Mouse (Mus musculus) thymus, postnatal 25 days (tissue): ENCODE measurements around the gene Llgl2.
A peak's percentile ranks its signal among the peaks of the same experiment; 100 is the strongest.
"Not testable (repeated sequence)": the region's sequence is repeated elsewhere in the genome, so short reads cannot be mapped to it uniquely, and the experiment has no call there.

Experiments
- DNase-seq: peaks from one replicate; pipeline ENCODE4 v3.0.0; 2022

Gene Llgl2

GRCm38 (mm10) chr11:115836656-115837395 lies 13.0 kb downstream of the Llgl2 start:
- DNase-seq, result no peak

GRCm38 (mm10) chr11:115837606-115838345 lies 13.9 kb downstream of the Llgl2 start:
- no peak for DNase-seq

GRCm38 (mm10) chr11:115838895-115839311 lies 15.1 kb downstream of the Llgl2 start:
- no peak for DNase-seq

GRCm38 (mm10) chr11:115839732-115840131 lies 15.9 kb downstream of the Llgl2 start:
- DNase-seq, result no peak

GRCm38 (mm10) chr11:115841044-115841443 lies 17.2 kb downstream of the Llgl2 start:
- no peak for DNase-seq

DNA sequence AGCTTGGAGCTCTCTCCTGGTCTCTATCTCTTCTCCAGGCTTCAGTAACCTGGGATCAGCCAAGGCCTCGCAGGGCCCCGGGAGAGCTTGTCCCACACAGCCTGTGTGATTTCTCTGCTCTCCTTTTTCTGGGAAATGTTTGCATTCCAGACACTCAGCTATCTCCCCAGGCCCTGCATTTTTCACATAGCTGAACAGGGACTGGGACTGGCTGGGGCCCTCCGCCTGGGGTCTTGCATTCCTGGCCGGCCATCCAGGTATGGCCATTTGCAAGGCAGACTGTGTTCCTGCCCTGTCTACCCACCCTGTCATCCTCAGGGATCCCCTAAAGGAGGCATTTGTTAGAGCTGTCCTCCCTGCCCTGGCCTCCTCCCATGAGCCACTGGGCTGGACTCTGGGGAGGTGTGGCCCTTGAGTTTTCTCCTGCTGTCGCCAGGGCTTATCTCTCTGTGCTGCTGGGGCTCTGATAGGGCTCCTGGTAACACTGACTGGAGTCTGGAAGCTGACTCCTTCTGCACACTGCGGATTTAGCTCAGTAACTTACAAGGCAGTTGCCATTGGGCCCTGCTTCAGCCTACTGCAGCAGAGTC lies 18.2 kb downstream of the Llgl2 start:
- no peak for DNase-seq

DNA sequence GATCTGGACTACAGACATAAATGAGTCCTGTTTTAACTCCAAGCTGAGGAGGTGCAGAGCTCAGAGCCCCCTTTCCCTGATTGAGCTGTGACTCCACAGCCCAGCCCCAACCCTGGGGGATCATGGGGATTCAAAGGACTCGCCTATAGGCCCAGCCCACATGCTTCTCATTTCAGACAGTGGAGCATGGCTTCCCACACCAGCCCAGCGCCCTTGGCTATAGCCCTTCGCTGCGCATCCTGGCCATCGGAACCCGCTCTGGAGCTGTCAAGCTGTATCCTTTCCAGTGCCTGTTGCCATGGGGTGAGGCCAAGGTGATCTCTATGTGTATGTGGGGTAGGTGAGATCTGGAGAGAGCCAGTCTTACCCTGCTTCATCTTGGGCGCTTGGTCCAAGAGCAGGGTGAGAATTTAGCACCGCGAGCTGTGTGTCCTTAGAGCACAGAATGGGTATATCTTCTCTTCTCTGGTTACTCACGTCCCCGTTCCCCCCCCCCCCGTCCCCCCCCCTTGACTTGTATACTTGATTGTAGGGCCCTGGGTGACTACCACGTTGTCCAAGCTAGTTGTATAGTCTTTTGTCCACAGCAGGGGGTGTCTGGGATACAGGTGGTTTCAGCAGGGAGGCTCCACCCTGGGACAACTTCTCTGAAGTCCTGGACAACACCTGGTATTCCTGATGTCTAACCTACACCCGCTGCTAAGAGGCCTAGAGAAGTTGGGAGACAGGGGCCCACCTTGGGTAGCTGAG lies 19.5 kb downstream of the Llgl2 start:
- DNase-seq, result no peak

- DNase-seq, result no peak
Observed at GRCm38 (mm10) chr11:115843891-115844239, 20.0 kb downstream of the Llgl2 start.

DNA sequence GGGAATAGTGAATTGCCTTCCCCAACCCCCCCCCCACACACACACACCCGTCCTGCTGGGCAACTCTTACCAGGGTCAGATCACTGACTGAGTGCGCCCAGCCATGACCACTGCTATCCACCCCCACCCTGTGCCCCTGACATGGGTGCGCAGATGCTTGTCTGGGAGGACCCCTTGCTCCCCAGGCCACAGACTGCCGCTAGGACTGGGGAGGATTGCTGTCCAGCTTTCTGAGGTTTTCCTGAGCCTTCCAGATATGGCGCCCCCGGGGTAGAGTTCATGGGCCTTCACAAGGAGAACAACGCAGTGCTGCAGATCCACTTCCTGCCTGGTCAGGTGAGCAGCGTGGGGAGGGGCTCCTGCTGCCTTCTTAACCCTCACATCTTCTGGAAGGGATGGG lies 20.4 kb downstream of the Llgl2 start:
- no peak for DNase-seq

DNA sequence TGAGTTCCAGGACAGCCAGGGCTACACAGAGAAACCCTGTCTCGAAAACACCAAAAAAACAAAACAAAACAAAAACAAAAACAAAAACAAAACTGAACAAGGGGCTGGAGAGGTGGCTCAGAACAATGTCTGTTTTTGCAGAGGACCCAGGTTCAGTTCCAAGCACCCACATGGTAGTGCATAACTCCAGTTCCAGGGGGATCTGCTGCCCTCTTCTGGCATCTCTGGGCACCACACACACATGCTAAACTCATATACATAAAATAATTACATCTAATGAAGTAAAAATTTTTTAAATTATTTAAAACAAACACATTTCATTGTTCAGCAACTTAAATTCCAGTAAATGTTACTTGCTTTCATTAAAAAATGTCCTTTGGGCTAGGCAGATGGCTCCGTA lies 22.0 kb downstream of the Llgl2 start:
- no peak for DNase-seq

DNA sequence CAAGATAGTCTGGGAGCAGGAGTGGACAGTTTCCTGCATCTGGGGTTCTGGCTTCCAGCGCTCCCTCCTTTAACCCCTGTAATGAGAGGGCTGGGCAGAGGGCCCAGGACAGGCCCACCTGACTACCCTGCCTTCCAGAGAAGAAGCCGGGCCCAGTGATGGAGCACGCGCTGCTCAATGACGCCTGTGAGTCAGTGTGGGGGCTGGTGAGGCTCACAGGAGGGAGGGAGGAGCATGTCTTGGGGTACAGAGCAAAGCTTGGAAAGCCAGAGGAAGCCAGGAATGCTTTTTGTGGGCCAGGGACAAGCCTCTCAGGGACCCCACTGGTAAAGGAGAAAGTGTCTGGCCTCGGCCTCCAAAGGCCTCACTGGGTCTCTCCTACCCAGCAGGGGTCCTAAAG lies 30.8 kb downstream of the Llgl2 start:
- DNase-seq, result no peak

- DNase-seq, result not testable (repeated sequence)
Observed at GRCm38 (mm10) chr11:115857146-115857545, 33.3 kb downstream of the Llgl2 start.

DNA sequence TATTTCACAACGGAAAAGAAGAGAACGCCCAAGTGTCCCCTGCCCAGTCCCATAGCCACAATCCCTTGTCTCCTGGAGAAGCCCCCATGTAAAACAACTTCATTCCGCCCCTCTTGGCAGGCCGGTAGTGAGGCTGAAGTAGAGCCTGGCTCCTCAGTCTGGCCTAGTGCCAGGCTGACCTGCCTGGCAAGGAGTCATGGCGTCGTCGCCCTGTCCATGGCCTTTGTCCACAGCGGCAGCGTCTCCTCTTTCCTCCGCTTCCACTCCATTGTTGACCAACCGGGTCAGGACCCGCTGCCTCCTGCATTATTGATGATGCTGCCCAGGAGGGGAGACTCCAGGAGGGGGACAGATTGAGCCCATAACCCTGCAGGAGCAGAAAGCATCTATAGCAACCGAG lies 34.1 kb downstream of the Llgl2 start:
- no peak for DNase-seq

DNA sequence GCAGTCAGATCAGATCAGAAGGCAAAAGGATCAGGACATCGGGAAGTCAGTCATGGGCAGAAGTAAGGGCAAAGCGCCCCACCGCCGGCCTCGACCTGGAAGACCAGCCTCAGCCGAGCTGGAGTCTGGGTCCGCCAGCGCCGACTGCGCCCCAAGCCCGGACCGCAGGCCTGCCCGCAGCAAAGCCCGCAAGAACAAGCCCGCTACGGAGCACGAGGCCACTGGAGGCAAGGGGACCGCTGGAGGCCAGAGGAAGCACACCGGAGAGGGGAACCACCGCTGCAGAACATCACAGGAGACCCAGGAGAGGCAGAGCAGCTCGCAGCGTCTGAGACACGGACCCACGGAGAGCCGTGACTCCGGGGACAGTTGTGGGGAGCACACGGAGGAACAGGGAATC lies 34.5 kb downstream of the Llgl2 start, which contains the start of gene Myo15b:
TSS of gene Myo15b (plus strand) at position 53 of the 400 bp plus-strand sequence.
- no peak for DNase-seq

DNA sequence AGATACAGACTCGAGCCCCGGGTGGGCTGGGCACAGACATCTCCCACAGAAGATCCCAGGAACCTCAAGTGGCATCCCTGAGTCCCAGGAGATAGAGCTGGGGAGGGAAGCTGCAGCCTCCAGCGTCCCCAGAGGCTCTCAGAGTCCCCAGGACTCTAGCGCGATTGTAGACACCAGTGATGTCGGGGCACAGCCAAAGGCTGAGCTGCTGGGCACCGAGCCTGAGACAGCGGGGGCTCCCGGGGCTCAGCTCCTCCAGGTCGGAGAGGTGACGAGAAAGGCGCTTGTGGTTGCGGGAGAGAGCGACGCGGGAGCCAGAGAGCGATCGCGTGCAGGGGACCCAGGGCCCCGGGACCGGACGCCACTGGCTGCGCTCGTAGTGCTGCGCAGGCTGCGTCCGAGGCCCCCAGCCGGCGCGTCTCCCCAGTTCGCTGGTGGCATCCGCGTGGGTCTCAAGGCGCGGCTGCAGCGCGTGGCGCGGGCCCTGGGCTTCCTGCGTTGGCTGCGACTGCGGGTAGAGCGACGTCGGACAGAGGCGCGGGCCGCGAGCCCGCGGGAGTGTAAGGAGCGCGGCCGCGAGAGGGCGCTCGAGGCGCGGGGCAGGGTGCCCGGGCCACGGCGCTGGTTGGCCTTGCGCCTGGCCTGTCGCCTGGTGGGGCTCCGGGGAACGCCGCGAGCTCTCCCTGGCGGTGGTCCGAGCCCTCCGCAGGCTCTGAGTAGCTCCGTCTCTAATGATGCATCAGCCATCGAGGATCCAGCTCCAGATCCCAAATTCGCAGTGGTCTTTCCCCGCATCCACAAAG lies 35.5 kb downstream of the Llgl2 start:
- peak; percentile 86 for DNase-seq

DNA sequence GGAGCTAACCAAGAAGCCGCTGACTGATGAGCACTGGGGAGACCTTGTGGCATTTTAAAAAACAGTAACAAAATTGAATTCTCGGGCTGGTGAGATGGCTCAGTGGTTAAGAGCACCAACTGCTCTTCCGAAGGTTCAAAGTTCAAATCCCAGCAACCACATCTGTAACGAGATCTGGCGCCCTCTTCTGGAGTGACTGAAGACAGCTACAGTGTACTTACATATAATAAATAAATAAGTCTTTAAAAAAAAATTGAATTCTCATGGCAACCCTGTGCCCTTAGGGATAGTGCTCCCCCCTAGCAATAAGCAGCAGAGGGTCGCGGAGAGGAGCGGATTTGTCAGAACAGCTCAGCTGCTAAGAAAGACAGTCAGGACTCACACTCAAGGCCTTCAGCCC lies 40.0 kb downstream of the Llgl2 start:
- DNase-seq, result no peak

DNA sequence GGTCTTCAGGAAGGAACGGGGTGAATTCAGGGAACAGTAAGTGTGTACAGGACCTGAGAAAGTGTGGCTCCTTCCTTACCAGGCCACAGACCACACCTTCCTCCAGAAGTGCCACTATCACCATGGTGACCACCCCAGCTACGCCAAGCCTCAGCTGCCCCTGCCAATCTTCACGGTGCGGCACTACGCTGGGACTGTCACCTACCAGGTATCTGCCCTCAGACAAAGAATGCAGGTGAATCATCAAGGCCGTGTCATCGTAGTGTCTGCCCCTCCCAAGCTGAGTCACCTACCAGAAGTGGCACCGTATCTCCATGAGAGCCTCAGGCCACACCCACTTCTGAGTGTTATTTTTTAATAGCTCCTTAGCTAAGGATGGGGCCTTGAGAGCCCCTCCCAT lies 45.5 kb downstream of the Llgl2 start:
- no peak for DNase-seq

GRCm38 (mm10) chr11:115872437-115872836 lies 48.6 kb downstream of the Llgl2 start:
- DNase-seq, result no peak

DNA sequence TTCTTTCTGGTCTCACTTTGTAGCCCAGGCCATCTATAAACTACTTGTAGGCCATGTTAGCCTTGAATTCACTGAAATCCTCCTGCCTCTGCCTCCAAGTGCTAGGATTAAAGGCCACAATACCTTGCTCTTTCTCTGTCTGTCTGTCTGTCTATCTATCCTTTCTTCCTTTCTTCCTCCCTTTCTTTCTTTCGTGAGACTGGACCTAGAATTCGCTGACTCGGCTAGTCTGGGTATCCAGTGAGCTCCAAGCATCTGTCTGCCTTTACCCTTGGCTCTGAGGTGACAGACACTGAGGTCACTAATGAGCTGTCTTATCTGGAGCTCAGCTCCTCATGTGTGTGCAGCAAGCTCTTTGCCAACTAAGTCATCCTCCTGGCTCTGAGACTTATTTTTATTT lies 52.1 kb downstream of the Llgl2 start:
- DNase-seq, result no peak

GRCm38 (mm10) chr11:115876438-115876837 lies 52.6 kb downstream of the Llgl2 start:
- DNase-seq, result no peak

GRCm38 (mm10) chr11:115877174-115877755 lies 53.4 kb downstream of the Llgl2 start:
- DNase-seq, result no peak

DNA sequence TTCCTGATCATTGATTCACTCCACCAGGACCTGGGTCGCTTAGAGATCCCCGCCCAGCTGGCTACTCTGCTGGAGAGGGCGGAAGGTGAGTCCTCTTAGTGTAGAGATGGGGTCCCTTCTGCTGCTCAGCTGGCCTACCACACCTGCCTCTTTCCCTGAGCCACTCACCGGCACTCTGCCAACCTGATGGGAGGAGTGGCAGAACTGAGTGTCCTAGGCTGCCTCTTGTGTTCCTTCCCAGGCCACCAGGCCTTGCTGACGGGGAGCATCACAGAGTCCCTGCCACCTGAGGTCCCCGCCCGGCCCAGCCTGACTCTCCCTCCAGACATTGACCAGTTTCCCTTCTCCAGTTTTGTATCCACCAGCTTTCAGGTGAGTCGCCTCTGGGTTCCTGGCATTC lies 54.2 kb downstream of the Llgl2 start:
- no peak for DNase-seq
